Mouse (Mus musculus) central nervous system, embryonic 18 days (tissue): ENCODE data around the gene Dgkz. TPM values are rescaled to one million over a fixed set of nuclear protein-coding genes. Genes with fewer than 3 reads are reported as not detected.

ENCODE experiments used
- polyA plus RNA-seq: library from polyadenylated mRNA; depleted of rRNA; stranded (reverse); fragments of >200 nt; gene quantifications from 2 replicates; pipeline ENCODE4 v1.2.3, GENCODE M21; 2012; rRNA removed

Dgkz gene
- 127 and 128 TPM in 2 replicates for polyA plus RNA-seq

DNA sequence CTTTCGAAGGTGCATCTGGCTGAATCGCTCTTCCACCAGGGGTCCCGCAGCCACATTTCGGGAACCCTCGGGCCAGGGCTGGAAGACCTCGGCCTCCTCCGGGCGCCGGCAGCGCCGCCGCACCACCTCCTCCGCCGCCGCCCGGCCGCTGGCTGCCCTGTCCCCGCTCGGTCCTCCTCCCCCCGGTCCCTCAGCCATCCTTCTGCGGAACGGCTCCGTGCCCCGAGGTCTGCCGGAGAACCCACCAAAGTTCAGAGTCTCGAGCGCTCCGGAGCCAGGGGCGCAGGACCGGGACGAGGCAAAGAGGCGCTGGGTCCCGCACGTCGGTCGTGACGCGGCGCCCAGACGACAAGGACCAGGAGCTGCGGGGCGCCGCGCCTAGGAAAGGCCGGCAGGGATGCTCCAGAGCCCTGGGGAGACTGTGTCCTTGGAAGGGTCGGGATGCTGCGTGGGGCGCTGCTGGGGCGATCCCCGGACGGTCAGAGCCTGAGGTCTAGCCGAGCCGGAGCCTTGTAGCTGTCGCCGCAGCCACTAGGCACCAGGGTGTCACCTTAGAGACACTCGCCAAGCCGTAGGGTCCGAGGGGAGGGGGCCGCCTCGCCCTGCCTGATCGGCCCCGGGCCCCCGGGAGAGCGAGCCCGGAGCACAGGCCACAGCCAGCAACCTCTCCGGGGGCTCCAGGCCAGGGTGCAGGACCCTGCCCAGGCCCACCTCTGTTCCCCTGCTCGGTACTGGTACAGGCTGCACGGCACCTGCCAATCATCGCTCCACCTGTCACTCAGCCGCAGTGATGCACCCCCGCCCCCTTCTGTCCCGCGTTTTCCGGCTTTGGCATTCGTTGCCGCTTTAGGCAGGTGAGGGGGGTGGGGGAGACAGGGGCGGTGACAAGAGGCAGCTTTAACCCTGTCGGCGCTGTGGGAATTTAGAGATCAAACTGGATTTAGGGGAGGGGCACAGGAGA lies at the start of gene Dgkz:
Dgkz (minus strand) TSS at position 284 of the 961 bp plus-strand sequence.

DNA sequence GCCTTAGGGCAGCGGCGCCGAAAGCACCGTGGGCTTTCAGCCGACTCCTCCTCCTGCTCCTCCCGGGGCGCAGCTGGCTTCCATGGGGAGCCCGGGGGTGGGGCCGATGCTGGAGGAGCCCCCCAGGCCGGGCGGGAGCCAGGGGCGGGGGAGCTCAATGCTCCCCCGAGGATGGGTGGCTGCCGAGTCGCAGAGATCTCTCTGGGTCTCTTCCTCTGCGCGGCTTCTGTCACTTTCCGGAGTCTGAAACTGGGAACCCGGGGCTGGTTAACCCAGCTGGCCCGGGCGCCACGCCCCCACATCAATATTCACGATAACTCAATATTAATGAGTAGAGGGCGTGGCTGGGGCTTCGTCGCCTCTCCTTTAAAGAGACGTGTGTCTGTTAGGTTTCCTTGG lies 48.6 kb upstream of the Dgkz start, which contains the start of gene Creb3l1:
Creb3l1 (minus strand) TSS at position 229 of the 399 bp plus-strand sequence.

DNA sequence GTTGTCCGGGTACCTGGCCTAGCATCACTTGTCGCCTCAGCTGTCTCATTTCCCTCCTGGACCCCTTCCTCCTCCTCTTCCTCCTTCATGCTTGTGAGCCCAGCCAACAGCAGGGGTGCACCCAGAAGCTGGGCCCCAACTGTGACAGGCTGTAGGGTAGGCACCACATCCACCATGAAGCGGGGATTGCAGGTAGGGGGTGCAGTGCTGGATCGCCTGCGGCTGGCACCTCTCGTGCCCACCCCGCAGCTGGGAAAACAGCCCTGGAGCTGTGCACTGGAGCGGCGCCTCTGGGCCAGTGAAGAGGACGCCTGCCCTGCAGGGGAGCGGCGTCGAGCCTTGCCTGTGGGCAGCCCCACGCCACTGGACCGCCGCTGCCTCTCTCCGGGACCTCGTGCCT lies 30.2 kb downstream of the Dgkz start, which contains the start of gene Gm9821:
Gm9821 (plus strand) TSS at position 221 of the 400 bp plus-strand sequence.

DNA sequence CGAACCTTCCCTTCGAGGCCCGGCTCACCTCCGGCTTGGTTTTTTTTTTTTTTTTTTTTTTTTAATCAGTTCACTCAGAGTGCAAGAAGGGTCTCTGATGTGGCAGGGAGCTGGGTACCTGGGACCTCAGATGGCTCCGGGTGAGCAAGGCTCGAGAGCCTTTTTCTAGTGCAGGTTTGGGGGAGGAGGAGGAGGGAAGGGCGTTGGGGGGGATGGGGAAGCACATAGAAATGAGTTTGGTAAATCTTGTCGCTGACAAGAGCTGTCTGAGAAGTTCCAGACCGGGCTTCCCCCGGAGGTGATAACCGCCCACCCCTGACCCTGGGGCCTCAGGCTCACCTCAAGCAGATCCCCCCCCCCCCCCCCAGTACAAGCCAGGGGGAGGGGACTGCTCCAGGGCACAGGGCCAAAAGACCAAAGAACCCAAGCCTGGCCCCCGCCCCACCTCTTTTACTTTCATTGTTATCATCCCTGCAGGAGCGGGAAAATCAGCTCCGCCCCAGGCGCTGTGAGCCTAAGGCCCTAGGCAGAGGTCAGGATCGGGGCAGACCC lies 43.4 kb downstream of the Dgkz start, which contains the start of gene Mdk:
Mdk (minus strand) TSS at position 138 of the 552 bp plus-strand sequence.

DNA sequence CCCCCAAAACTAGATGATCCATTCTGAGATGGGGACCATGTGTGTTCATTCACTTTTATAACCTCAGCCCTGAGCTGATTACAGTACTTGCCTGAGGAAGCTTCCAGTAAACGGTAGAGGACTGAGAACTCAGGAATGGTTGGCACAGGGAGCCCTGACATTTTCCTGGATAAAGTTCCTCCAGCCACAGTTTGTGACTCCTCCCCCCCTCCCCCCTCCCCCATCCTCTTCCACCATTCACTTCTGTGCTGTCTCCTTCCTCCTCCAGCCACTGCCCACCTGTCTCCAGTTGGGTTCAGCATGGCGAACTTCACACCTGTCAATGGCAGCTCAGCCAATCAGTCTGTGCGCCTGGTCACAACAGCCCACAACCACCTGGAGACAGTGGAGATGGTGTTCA lies 48.7 kb downstream of the Dgkz start, which contains the start of gene Chrm4:
Chrm4 (plus strand) TSS at position 301 of the 400 bp plus-strand sequence.

Other genes with a start within 250 kb of the Dgkz start
- gene Ambra1, start 245.7 kb downstream of the Dgkz start, polyA plus RNA-seq: 27.3 and 32.7 TPM in 2 replicates
- gene Chrm4, start 48.6 kb downstream of the Dgkz start, polyA plus RNA-seq: 3.1 and 4.8 TPM in 2 replicates
- gene Mdk, start 43.6 kb downstream of the Dgkz start, polyA plus RNA-seq: 108 and 125 TPM in 2 replicates
- not detected in 2 replicates for gene Gm9821, start 30.2 kb downstream of the Dgkz start, polyA plus RNA-seq
- 1.9 and 2.2 TPM in 2 replicates for gene Creb3l1, start 48.6 kb upstream of the Dgkz start, polyA plus RNA-seq
- 44.3 and 60.4 TPM in 2 replicates for gene Phf21a, start 117.3 kb upstream of the Dgkz start, polyA plus RNA-seq